Mouse (Mus musculus) forebrain, postnatal 0 days (tissue): ENCODE results near the gene Gm20708. TPM values are rescaled to one million over a fixed set of nuclear protein-coding genes. Genes with fewer than 3 reads are reported as not detected.

Experiments used
- ATAC-seq: fragments of 200-750 bp; cut with Nextera tagmentation; 2 replicates; pipeline ENCODE4 v1.8.0; 2017; ENCODE audit warnings: mild to moderate bottlenecking, moderate library complexity
- DNase-seq: peaks from one replicate; pipeline ENCODE4 v3.0.0-alpha.2; 2015
- H3K27ac ChIP-seq: fragments of 300-500 bp; sonication (generic); 2 replicates; pipeline ENCODE4 v1.5.1; 2014; ENCODE audit warnings: low read depth, mild to moderate bottlenecking, antibody characterized with exemption, low read length, moderate library complexity, mixed read lengths
- H3K27me3 ChIP-seq: fragments of 300-500 bp; sonication (generic); 2 replicates; pipeline ENCODE4 v1.6.1; 2014; ENCODE audit warnings: mild to moderate bottlenecking, low read length, mixed read lengths; ENCODE audit not compliant: insufficient read depth
- H3K36me3 ChIP-seq: fragments of 300-500 bp; sonication (generic); 2 replicates; pipeline ENCODE4 v1.6.1; 2014; ENCODE audit warnings: mild to moderate bottlenecking, moderate library complexity; ENCODE audit not compliant: insufficient read depth
- H3K4me1 ChIP-seq: fragments of 300-500 bp; sonication (generic); 2 replicates; pipeline ENCODE4 v1.6.1; 2014; ENCODE audit warnings: antibody characterized with exemption; ENCODE audit not compliant: insufficient read depth
- H3K4me2 ChIP-seq: fragments of 300-500 bp; sonication (generic); 2 replicates; pipeline ENCODE4 v1.6.1; 2014; ENCODE audit warnings: low read depth, mild to moderate bottlenecking, moderate library complexity
- H3K4me3 ChIP-seq: fragments of 300-500 bp; sonication (generic); 2 replicates; pipeline ENCODE4 v1.5.1; 2014; ENCODE audit warnings: low read depth, low read length, mixed read lengths
- H3K9ac ChIP-seq: fragments of 300-500 bp; sonication (generic); 2 replicates; pipeline ENCODE4 v1.6.1; 2014; ENCODE audit warnings: mild to moderate bottlenecking
- H3K9me3 ChIP-seq: fragments of 300-500 bp; sonication (generic); 2 replicates; pipeline ENCODE4 v1.6.1; 2016; ENCODE audit warnings: low read length
- CTCF ChIP-seq: sonication (generic); IDR thresholded peaks from 2 replicates; pipeline ENCODE4 v1.5.1; 2016; ENCODE audit warnings: antibody characterized with exemption, control low read depth, low read depth
- WGBS: fragments of 180-500 bp; shearing (Covaris S2); extraction: QIAGEN DNeasy Blood & Tissue Kit; methylation state at CpG from one replicate; pipeline ENCODE4 v1.1.7; 2014; 5-methylcytosine and 5-hydroxymethylcytosine counted together
- polyA plus RNA-seq: library from polyadenylated mRNA; unstranded; fragments of >200 nt; fragmentation: Nextera tagmentation; extraction: Ambion mirVana; gene quantifications from 2 replicates; pipeline ENCODE4 v1.2.1, GENCODE M21; 2015
- total RNA-seq: library from RNA; depleted of rRNA; stranded (reverse); fragments of >200 nt; gene quantifications from 2 replicates; pipeline ENCODE4 v1.2.3, GENCODE M21; 2014

Gene Gm20708
- total and polyA plus RNA-seq, 2 experiments from 2014 or later, result 1.1 to 2.0 TPM

DNA sequence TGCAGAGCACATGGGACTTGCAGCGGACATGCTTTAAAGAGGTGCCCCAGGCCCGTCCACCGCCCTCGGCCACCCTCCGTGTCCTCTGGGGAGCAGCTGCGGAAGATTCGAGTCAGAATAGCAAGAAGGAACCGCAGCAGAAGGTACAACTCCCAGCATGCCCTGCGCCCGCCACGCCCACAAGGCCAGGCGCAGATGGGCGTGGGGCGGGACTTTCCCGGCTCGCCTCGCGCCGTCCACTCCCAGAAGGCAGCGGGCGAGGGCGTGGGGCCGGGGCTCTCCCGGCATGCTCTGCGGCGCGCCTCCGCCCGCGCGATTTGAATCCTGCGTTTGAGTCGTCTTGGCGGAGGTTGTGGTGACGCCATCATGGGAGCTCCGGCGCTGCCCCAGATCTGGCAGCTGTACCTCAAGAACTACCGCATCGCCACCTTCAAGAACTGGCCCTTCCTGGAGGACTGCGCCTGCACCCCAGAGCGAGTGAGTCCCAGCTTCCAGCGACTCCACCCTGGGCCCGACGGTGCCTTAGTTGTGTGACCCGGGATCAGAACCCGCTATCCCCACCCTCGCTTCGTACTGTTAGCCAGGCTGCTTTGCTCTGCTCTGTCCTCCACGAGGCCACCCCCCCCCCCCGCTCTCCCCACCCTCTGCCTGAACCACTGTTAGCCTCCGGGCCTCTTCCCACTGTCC lies 39.7 kb downstream of the Gm20708 start, which contains the start of gene Birc5:
Gene Birc5, plus strand, starts transcription at position 267 of the 687 bp plus-strand sequence.
- Histone ChIP-seq H3K4me3 (peak within 1 kb of the TSS; percentile 62), H3K27me3 (no peaks in the 10 kb centered on the region), H3K9me3 (no peaks in the 10 kb centered on the region), H3K27ac (peak within 1 kb of the TSS; percentile 99), H3K36me3 (no peaks in the 10 kb centered on the region), H3K4me2 (peak within 1 kb of the TSS; percentile 87), H3K4me1 (peaks cover 6% of the 10 kb centered on the region; the same call in 1 of the 2 replicates), H3K9ac (peak within 1 kb of the TSS; percentile 95)
- WGBS, result under 1% methylated on average over 50 of the region's 51 CpGs
- no peak for TF ChIP-seq CTCF
- DNase-seq, result peak; percentile 99
- peak; percentile 96 for ATAC-seq

DNA sequence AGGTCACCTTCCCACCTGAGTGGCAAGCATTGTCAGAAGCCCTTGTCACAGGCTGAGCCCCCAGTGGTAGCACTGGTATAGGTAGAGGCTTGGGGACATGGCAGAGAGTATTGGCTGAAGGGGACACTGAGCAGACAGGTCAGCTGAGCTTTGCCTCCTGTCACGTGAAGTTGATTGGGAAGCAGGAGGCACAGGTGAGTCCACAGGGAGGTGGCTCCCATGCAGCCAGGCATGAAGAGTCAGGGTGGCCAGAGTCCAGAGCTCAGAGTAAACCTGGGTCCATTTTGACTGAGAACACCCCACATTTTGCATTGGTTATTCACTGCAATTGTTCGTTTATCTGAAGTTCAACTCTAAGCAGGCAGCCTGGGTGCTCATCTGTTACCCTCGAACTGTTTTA lies 43.4 kb downstream of the Gm20708 start:
- no peak for TF ChIP-seq CTCF
- Histone ChIP-seq H3K4me2 (no peak overlapping the region), H3K27ac (no peak overlapping the region), H3K4me3 (no peak overlapping the region), H3K36me3 (no peaks in the 10 kb centered on the region), H3K9me3 (no peaks in the 10 kb centered on the region), H3K4me1 (peaks cover 6% of the 10 kb centered on the region; the same call in 1 of the 2 replicates), H3K27me3 (no peaks in the 10 kb centered on the region), H3K9ac (no peak overlapping the region)
- no peak for DNase-seq
- WGBS, result 99% methylated on average over 3 of the region's 3 CpGs
- ATAC-seq, result no peak

DNA sequence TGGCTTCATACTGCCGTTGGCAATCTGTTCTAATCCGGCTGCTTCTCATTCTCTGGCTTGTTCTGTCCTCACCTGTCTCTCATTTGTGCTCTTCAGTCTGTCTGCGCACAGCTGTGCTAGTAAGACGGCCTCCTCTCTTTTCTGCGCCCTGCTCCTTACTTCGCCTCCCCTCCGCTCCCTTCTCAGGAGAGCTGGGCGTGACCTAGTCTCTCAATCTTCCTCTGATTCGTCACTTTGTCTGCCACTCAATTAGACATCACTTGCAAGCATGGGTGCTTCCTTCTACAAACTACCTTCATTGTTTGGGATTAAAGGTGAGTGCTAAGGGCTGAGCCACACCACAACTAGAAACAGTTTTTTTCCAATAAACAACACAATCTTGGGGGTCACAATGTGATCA lies 44.8 kb downstream of the Gm20708 start:
- Histone ChIP-seq H3K27ac (no peak overlapping the region), H3K4me1 (no peaks in the 10 kb centered on the region), H3K4me3 (no peak overlapping the region), H3K9me3 (no peaks in the 10 kb centered on the region), H3K4me2 (no peak overlapping the region), H3K27me3 (no peaks in the 10 kb centered on the region), H3K36me3 (no peaks in the 10 kb centered on the region), H3K9ac (no peak overlapping the region)
- DNase-seq (no peak), ATAC-seq (no peak)
- WGBS, result 91% methylated on average over 9 of the region's 9 CpGs
- no peak for TF ChIP-seq CTCF

DNA sequence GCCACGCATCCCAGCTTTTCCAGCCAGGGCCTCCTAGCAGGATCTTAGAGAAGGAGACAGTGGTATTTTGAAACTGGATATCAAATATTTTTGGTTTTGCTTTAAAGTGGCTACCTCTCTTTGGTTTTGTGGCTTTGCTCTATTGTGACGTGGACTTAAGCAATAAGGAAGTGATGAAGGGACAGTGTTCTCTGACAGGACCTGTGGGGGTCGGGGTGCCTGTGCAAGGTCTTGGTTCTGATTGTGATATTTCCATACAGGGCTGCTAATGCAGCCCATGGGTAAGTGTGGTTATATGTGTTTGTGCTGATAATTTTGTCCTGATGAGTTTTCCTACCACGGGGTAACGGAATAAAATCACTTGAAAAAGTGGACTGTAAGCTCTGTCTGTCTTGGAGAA lies 45.9 kb downstream of the Gm20708 start:
- Histone ChIP-seq H3K27ac (no peak overlapping the region), H3K4me1 (no peaks in the 10 kb centered on the region), H3K9ac (no peak overlapping the region), H3K27me3 (no peaks in the 10 kb centered on the region; the same call in 1 of the 2 replicates), H3K36me3 (no peaks in the 10 kb centered on the region), H3K9me3 (no peaks in the 10 kb centered on the region), H3K4me3 (no peak overlapping the region), H3K4me2 (no peak overlapping the region)
- 94% methylated on average over 5 of the region's 5 CpGs for WGBS
- TF ChIP-seq CTCF, result no peak
- no peak for ATAC-seq
- no peak for DNase-seq

DNA sequence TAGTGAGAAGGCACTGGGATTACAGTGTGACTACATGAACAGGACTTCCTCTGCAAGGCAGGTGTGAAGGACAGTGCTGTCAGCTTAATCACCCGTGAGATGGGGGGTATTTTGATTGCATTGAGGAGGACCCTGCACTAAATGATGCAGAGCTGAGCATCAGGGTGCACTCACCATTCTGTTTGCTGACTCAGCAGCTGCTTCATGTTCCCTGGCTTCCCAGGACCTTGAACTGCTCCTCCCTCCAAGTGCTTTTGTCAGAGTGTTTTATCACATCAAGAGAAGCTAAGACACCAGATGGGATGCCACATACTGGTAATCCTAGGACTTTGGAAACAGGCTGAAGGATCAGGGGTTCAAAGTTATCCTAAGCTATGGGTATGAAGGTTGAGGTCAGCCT lies 46.5 kb downstream of the Gm20708 start:
- no peak overlapping the region for H3K9ac ChIP-seq
- DNase-seq (no peak), ATAC-seq (no peak)
- H3K4me1 ChIP-seq, result no peaks in the 10 kb centered on the region
- no peak overlapping the region for H3K4me3 ChIP-seq
- 74% methylated on average over 1 of the region's 1 CpGs for WGBS
- H3K27ac ChIP-seq, result no peak overlapping the region
- no peaks in the 10 kb centered on the region for H3K9me3 ChIP-seq
- H3K27me3 ChIP-seq, result no peaks in the 10 kb centered on the region; the same call in 1 of the 2 replicates
- no peak for TF ChIP-seq CTCF
- H3K36me3 ChIP-seq, result no peaks in the 10 kb centered on the region
- no peak overlapping the region for H3K4me2 ChIP-seq

DNA sequence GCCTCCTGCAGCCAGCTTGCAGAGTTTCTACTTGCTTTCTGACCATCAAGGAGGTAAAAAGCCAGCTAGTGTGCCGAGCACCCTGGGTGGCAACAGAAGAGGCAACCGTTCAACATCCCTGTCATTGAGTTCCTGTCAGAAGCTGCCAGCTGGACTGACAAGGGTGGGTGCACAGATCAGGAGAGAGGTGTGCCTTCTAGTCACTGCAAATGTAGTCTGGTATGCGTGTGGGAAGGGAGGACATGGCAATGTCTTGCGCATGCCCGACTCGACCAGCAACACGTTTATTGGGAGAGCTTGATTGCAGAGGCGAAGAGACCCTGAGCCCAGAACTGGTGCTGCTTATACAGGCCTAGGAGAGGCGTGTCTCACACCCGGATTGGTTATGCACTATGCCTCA lies 48.0 kb downstream of the Gm20708 start:
- H3K27ac ChIP-seq, result no peak overlapping the region
- no peaks in the 10 kb centered on the region for H3K9me3 ChIP-seq
- H3K27me3 ChIP-seq, result no peaks in the 10 kb centered on the region; the same call in 1 of the 2 replicates
- H3K9ac ChIP-seq, result no peak overlapping the region
- no peak overlapping the region for H3K4me2 ChIP-seq
- H3K4me3 ChIP-seq, result no peak overlapping the region
- DNase-seq (no peak), ATAC-seq (no peak)
- 91% methylated on average over 10 of the region's 10 CpGs for WGBS
- H3K36me3 ChIP-seq, result no peaks in the 10 kb centered on the region
- no peak for TF ChIP-seq CTCF
- H3K4me1 ChIP-seq, result no peaks in the 10 kb centered on the region

DNA sequence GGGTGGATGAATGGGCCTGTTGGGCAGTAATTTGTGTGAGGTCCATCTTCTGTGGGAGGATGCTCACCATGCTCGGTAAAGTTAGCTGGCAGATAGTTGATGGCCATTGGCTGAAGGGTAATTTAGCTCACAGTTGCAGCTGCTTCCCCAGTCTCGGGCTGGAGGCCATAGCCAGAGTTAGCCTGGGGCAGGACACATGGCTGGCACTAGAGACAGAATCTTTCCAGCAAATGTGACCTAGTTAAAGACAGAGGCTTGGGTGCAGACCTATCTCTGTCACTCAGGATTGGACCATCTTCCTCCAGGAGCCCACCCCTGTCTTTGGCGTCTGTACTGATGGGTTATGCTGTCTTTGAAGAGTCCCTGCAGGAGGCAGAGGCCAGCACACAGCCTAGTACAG lies 48.9 kb downstream of the Gm20708 start:
- ATAC-seq (no peak), DNase-seq (no peak)
- no peak overlapping the region for H3K9ac ChIP-seq
- no peak overlapping the region for H3K27ac ChIP-seq
- no peak overlapping the region for H3K4me3 ChIP-seq
- H3K36me3 ChIP-seq, result no peaks in the 10 kb centered on the region
- WGBS, result 58% methylated on average over 3 of the region's 3 CpGs
- no peaks in the 10 kb centered on the region; the same call in 1 of the 2 replicates for H3K27me3 ChIP-seq
- no peaks in the 10 kb centered on the region for H3K9me3 ChIP-seq
- H3K4me1 ChIP-seq, result no peaks in the 10 kb centered on the region
- no peak for TF ChIP-seq CTCF
- H3K4me2 ChIP-seq, result no peak overlapping the region
